Mouse (Mus musculus): ENCODE measurements around the gene Xirp2. TPM values are rescaled to one million over a fixed set of nuclear protein-coding genes. Genes with fewer than 3 reads are reported as not detected.
A peak's percentile ranks its signal among the peaks of the same experiment; 100 is the strongest.
"Not testable (repeated sequence)": the region's sequence is repeated elsewhere in the genome, so short reads cannot be mapped to it uniquely, and the experiment has no call there.

The Xirp2 gene
- polyA plus RNA-seq, 1 experiment from 2014 or later: not detected

DNA sequence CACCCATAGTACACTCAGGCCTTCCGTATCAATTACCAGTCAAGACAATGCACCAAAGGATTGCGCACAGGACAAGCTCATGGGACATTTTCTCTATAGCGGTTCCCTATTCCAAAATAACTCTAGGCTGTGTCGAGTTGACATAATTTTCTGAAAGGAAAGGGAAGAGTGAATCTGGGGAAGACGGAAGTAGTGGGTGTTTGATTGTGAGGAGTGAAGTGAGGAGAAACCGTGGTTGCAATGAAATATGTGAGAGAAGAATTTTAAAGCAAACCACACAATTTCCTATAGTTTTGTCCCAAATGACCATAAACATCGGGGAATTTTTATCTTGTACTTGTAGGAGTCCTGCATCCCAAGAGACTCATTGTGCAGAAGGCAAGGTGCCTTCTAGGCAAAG is 21.2 kb downstream of the Xirp2 start:
- H3K36me3 ChIP-seq (ENCODE audit: control insufficient read depth, insufficient read depth, low read length): no peaks in the 10 kb centered on the region
- no peaks in the 10 kb centered on the region for H3K27me3 ChIP-seq (ENCODE audit: control insufficient read depth, insufficient read depth, low read length)
- H3K4me1 ChIP-seq (replicated peaks; ENCODE audit: control insufficient read depth, insufficient read depth, low read length): no peaks in the 10 kb centered on the region
- H3K4me2 ChIP-seq (replicated peaks; ENCODE audit: low read depth, low read length): no peak overlapping the region
- H3K9me3 ChIP-seq (ENCODE audit: control insufficient read depth, low read length): no peaks in the 10 kb centered on the region
- ATAC-seq (ENCODE audit: low FRiP score): no peak
- H3K27ac ChIP-seq (ENCODE audit: low read depth, low read length): no peak overlapping the region
- no peak overlapping the region for H3K9ac ChIP-seq (ENCODE audit: low read depth, low read length)
- WGBS: 93% methylated on average over 7 of the region's 7 CpGs
- no peak overlapping the region for H3K4me3 ChIP-seq (ENCODE audit: low read depth, low read length)
- no peak for DNase-seq (ENCODE audit: low spot score)

DNA sequence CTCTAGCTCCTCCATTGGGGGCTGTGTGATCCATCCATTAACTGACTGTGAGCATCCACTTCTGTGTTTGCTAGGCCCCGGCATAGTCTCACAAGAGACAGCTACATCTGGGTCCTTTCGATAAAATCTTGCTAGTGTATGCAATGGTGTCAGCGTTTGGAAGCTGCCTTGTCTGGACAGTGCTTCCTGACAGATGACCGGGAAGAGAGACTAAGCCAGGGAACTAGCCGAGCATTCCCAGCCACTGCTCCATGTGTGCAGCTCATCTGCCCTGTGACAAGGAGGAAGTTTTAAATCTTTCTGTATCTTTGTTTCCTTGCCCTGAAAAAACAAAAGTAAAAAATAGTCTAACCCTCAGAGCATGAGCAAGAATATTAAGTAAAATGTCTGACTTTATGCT is 24.2 kb downstream of the Xirp2 start:
- WGBS: 88% methylated on average over 5 of the region's 5 CpGs
- H3K27me3 ChIP-seq (ENCODE audit: control insufficient read depth, insufficient read depth, low read length); H3K9me3 ChIP-seq (ENCODE audit: control insufficient read depth, low read length); H3K27ac ChIP-seq (ENCODE audit: low read depth, low read length); ATAC-seq (ENCODE audit: low FRiP score); H3K36me3 ChIP-seq (ENCODE audit: control insufficient read depth, insufficient read depth, low read length); DNase-seq (ENCODE audit: low spot score); H3K4me2 ChIP-seq (replicated peaks; ENCODE audit: low read depth, low read length); H3K9ac ChIP-seq (ENCODE audit: low read depth, low read length); H3K4me3 ChIP-seq (ENCODE audit: low read depth, low read length); H3K4me1 ChIP-seq (replicated peaks; ENCODE audit: control insufficient read depth, insufficient read depth, low read length): not testable (repeated sequence)

DNA sequence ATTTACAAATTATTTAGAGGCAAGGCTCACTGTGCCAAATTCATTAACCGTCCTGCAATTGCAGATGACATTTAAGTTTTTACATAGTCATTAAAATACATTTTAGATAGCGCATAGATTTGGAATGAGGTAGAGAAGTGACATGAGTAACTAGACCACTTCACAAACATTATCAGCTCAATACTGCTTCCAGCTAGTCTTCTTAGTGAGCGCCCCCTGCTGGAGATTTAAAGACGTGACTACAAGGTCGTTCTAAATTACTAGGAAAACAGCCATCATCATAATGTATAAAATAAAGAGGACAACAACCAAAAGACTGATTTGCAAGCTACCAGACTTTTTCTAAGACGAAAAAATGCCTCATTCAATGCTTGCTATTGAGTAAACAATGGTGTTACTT is 32.0 kb downstream of the Xirp2 start:
- Histone ChIP-seq H3K4me2 (replicated peaks; ENCODE audit: low read depth, low read length) (no peak overlapping the region), H3K36me3 (ENCODE audit: control insufficient read depth, insufficient read depth, low read length) (no peaks in the 10 kb centered on the region), H3K4me3 (ENCODE audit: low read depth, low read length) (no peak overlapping the region), H3K9me3 (ENCODE audit: control insufficient read depth, low read length) (no peaks in the 10 kb centered on the region), H3K4me1 (replicated peaks; ENCODE audit: control insufficient read depth, insufficient read depth, low read length) (no peaks in the 10 kb centered on the region), H3K27ac (ENCODE audit: low read depth, low read length) (no peak overlapping the region), H3K9ac (ENCODE audit: low read depth, low read length) (no peak overlapping the region), H3K27me3 (ENCODE audit: control insufficient read depth, insufficient read depth, low read length) (no peaks in the 10 kb centered on the region)
- peak; percentile 51; the same call in 1 of the 2 replicates for ATAC-seq (ENCODE audit: low FRiP score)
- WGBS: 20% methylated on average over 6 of the region's 6 CpGs
- peak; percentile 79 for DNase-seq (ENCODE audit: low spot score)

DNA sequence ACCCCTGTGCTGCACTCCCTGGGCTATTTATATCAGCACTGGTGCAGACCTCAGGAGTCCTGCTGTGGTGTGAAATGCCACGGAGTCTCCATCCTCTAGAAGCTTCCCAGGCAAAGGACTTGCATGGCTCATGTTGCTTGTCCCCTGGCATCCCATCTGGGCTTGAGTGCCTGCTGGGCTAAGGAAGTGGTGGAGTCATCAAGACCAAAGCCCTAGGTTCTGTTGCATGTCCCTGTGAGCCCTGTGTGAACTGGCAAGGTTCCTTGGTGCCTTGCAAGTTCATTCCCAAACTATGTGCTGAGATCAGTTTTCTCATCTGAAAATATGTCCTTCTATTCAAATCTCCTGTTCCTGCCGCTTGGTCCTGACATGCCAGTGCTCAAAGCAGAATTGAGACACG is 35.2 kb downstream of the Xirp2 start:
- no peak for ATAC-seq (ENCODE audit: low FRiP score)
- DNase-seq (ENCODE audit: low spot score): no peak
- Histone ChIP-seq H3K9ac (ENCODE audit: low read depth, low read length) (no peak overlapping the region), H3K27me3 (ENCODE audit: control insufficient read depth, insufficient read depth, low read length) (no peaks in the 10 kb centered on the region), H3K4me3 (ENCODE audit: low read depth, low read length) (no peak overlapping the region), H3K9me3 (ENCODE audit: control insufficient read depth, low read length) (no peaks in the 10 kb centered on the region), H3K36me3 (ENCODE audit: control insufficient read depth, insufficient read depth, low read length) (no peaks in the 10 kb centered on the region), H3K4me2 (replicated peaks; ENCODE audit: low read depth, low read length) (no peak overlapping the region), H3K27ac (ENCODE audit: low read depth, low read length) (no peak overlapping the region), H3K4me1 (replicated peaks; ENCODE audit: control insufficient read depth, insufficient read depth, low read length) (no peaks in the 10 kb centered on the region)
- WGBS: 75% methylated on average over 3 of the region's 3 CpGs

DNA sequence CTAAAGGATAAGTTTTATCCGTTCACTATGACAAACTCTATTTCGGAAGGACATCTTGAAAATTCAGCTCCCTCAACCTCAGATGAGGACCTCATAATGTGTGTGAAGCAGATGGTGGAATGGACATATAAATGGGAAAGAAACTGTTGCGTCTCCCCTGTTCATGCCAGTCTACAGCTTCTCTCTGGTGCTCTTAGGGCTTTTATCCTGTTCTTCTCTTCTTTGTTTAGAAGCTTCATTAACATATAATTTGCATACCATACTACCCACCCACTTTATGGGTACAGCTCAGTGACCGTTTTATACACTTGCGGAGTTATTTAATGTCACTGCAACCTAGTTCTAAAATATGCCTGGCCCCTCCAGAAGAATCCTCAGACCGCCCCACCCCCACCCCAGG is 40.9 kb downstream of the Xirp2 start:
- 88% methylated on average over 6 of the region's 6 CpGs for WGBS
- ATAC-seq (ENCODE audit: low FRiP score) (peak; percentile 43), DNase-seq (ENCODE audit: low spot score) (no peak)

DNA sequence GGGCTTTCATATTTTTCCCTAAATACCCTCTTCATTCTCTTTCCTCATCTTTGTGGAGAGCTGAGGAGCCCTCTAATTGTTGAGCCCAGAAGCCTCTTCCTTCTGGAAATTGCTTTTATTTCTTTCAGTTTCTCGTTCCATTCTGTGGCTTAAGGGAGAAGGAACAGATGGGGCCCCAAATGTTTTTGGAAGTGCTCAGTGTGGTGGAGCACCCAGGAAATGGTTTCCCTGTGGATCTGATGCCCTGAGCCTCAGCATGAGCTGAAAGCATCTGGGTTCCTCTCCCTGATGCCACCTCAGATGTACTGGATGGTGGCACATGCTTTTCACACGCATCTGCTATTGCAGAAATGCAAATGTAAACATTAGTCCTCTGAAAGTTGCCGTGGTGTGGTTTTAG is 41.4 kb downstream of the Xirp2 start:
- H3K9me3 ChIP-seq (ENCODE audit: control insufficient read depth, low read length): no peaks in the 10 kb centered on the region
- no peaks in the 10 kb centered on the region for H3K27me3 ChIP-seq (ENCODE audit: control insufficient read depth, insufficient read depth, low read length)
- no peak for ATAC-seq (ENCODE audit: low FRiP score)
- 84% methylated on average over 3 of the region's 3 CpGs for WGBS
- no peak overlapping the region for H3K4me2 ChIP-seq (replicated peaks; ENCODE audit: low read depth, low read length)
- H3K9ac ChIP-seq (ENCODE audit: low read depth, low read length): no peak overlapping the region
- H3K4me1 ChIP-seq (replicated peaks; ENCODE audit: control insufficient read depth, insufficient read depth, low read length): 0 out of 2 replicates have a peak, but pooled peaks cover 2% of the 10 kb centered on the region
- H3K4me3 ChIP-seq (ENCODE audit: low read depth, low read length): no peak overlapping the region
- DNase-seq (ENCODE audit: low spot score): no peak
- no peak overlapping the region for H3K27ac ChIP-seq (ENCODE audit: low read depth, low read length)
- H3K36me3 ChIP-seq (ENCODE audit: control insufficient read depth, insufficient read depth, low read length): no peaks in the 10 kb centered on the region

More for the DNA sequence above, 40.9 kb downstream of the Xirp2 start:
- Histone ChIP-seq H3K27ac (ENCODE audit: low read depth, low read length) (no peak overlapping the region), H3K9ac (ENCODE audit: low read depth, low read length) (no peak overlapping the region), H3K27me3 (ENCODE audit: control insufficient read depth, insufficient read depth, low read length) (no peaks in the 10 kb centered on the region), H3K4me2 (replicated peaks; ENCODE audit: low read depth, low read length) (no peak overlapping the region), H3K4me3 (ENCODE audit: low read depth, low read length) (no peak overlapping the region), H3K9me3 (ENCODE audit: control insufficient read depth, low read length) (no peaks in the 10 kb centered on the region), H3K36me3 (ENCODE audit: control insufficient read depth, insufficient read depth, low read length) (no peaks in the 10 kb centered on the region), H3K4me1 (replicated peaks; ENCODE audit: control insufficient read depth, insufficient read depth, low read length) (0 out of 2 replicates have a peak, but pooled peaks cover 2% of the 10 kb centered on the region)

DNA sequence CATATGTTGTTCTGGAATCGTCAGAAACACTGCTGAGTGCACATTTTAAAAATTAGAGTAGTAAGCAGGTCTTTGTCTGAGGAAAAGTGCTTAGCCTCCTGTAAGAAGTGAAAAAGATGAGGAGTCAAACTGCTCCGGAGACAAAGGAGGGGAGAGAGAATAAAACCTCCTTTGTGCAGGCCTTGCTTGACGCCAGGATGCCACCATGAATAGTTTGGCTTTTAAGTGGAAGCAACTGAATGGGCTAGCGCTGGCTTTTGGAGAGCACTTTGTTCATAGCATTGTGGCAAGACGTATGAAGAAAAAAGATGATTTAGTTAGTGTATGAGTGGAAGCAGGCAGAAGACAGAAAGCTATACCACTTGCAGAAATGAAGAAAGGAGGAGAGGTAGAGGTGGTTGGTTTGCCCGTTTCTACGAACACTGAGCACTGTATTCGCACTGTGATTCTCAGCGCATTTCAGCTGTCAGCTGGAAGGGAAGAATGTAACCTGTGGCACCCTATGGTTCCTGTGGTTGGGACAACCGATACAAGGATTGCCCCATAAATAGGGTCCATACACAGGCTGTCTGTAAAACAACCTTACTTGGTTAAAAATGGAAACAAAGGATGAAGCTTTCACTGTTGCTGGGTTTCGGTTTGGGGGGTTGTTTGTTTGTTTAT is 42.8 kb downstream of the Xirp2 start:
- 29% methylated on average over 11 of the region's 11 CpGs for WGBS
- Histone ChIP-seq H3K27ac (ENCODE audit: low read depth, low read length) (no peak overlapping the region), H3K4me1 (replicated peaks; ENCODE audit: control insufficient read depth, insufficient read depth, low read length) (0 out of 2 replicates have a peak, but pooled peaks cover 2% of the 10 kb centered on the region), H3K4me3 (ENCODE audit: low read depth, low read length) (no peak overlapping the region), H3K4me2 (replicated peaks; ENCODE audit: low read depth, low read length) (peak overlapping the region; percentile 14; the same call in 1 of the 2 replicates), H3K9me3 (ENCODE audit: control insufficient read depth, low read length) (no peaks in the 10 kb centered on the region), H3K36me3 (ENCODE audit: control insufficient read depth, insufficient read depth, low read length) (no peaks in the 10 kb centered on the region), H3K9ac (ENCODE audit: low read depth, low read length) (no peak overlapping the region), H3K27me3 (ENCODE audit: control insufficient read depth, insufficient read depth, low read length) (no peaks in the 10 kb centered on the region)
- peak; percentile 56 for ATAC-seq (ENCODE audit: low FRiP score)
- DNase-seq (ENCODE audit: low spot score): peak; percentile 33

DNA sequence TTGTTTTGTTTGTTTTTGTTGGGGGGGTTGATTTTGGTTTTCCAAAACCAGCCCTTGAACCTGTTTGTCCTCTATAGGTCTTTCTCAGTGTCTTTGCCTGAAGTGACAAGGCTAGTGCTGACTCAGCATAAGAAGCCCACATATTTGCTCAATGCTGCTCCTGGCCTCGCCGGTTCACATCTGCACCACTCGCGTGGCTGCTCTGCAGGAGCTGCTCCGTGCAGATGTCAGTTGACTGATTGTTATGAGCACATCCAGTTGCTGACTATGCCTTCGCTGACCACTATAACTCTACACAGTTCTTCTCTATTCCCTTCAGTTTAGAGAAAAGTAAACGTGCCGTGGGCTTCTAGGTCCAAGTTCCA is 43.3 kb downstream of the Xirp2 start:
- no peaks in the 10 kb centered on the region for H3K27me3 ChIP-seq (ENCODE audit: control insufficient read depth, insufficient read depth, low read length)
- ATAC-seq (ENCODE audit: low FRiP score) (peak; percentile 46; the same call in 1 of the 2 replicates), DNase-seq (ENCODE audit: low spot score) (peak; percentile 32)
- H3K9me3 ChIP-seq (ENCODE audit: control insufficient read depth, low read length): no peaks in the 10 kb centered on the region
- H3K4me1 ChIP-seq (replicated peaks; ENCODE audit: control insufficient read depth, insufficient read depth, low read length): 0 out of 2 replicates have a peak, but pooled peaks cover 2% of the 10 kb centered on the region
- no peak overlapping the region for H3K27ac ChIP-seq (ENCODE audit: low read depth, low read length)
- H3K4me3 ChIP-seq (ENCODE audit: low read depth, low read length): no peak overlapping the region
- H3K9ac ChIP-seq (ENCODE audit: low read depth, low read length): no peak overlapping the region
- 47% methylated on average over 8 of the region's 8 CpGs for WGBS
- no peaks in the 10 kb centered on the region for H3K36me3 ChIP-seq (ENCODE audit: control insufficient read depth, insufficient read depth, low read length)
- H3K4me2 ChIP-seq (replicated peaks; ENCODE audit: low read depth, low read length): peak overlapping the region; percentile 14; the same call in 1 of the 2 replicates

DNA sequence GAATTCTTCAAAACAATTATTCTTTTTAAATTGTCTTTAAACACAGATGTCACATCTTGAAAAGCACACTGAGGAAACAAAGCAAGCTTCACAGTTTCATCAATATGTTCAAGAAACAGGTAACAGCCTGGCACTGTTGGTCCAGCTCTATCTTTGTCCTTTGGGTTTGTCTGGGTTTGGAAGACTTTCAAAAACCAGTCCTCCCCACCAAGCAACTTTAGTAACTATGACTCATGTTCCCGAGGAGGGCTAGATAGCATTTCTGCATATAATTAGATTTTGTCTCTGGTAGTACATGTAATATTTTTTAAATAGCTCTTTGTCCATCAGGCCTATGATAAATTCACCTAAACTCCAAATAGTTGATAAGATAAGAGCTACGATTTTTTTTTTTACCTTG is 59.7 kb downstream of the Xirp2 start:
- H3K9ac ChIP-seq (ENCODE audit: low read depth, low read length): no peak overlapping the region
- H3K9me3 ChIP-seq (ENCODE audit: control insufficient read depth, low read length): no peaks in the 10 kb centered on the region
- 87% methylated on average over 2 of the region's 2 CpGs for WGBS
- no peaks in the 10 kb centered on the region for H3K27me3 ChIP-seq (ENCODE audit: control insufficient read depth, insufficient read depth, low read length)
- ATAC-seq (ENCODE audit: low FRiP score) (no peak), DNase-seq (ENCODE audit: low spot score) (no peak)
- H3K4me3 ChIP-seq (ENCODE audit: low read depth, low read length): no peak overlapping the region
- no peak overlapping the region for H3K27ac ChIP-seq (ENCODE audit: low read depth, low read length)
- H3K4me1 ChIP-seq (replicated peaks; ENCODE audit: control insufficient read depth, insufficient read depth, low read length): no peaks in the 10 kb centered on the region
- H3K36me3 ChIP-seq (ENCODE audit: control insufficient read depth, insufficient read depth, low read length): no peaks in the 10 kb centered on the region
- no peak overlapping the region for H3K4me2 ChIP-seq (replicated peaks; ENCODE audit: low read depth, low read length)

Measured in hindbrain, embryonic 11.5 days (tissue).